Mouse (Mus musculus) embryonic facial prominence, embryonic 15.5 days (tissue): ENCODE data around the gene Trpm1. TPM values are rescaled to one million over a fixed set of nuclear protein-coding genes. Genes with fewer than 3 reads are reported as not detected.

ENCODE experiments used
- ATAC-seq: fragments of 200-750 bp; cut with Nextera tagmentation; 2 replicates; pipeline ENCODE4 v1.8.0; 2017; ENCODE audit warnings: low read depth, moderate TSS enrichment; ENCODE audit not compliant: insufficient number of reproducible peaks, low FRiP score, low TSS enrichment
- H3K27ac ChIP-seq: fragments of 300-500 bp; sonication (generic); replicated peaks from 2 replicates; pipeline ENCODE4 v1.5.1; 2015; ENCODE audit warnings: mild to moderate bottlenecking, inconsistent platforms
- H3K27me3 ChIP-seq: fragments of 300-500 bp; sonication (generic); 2 replicates; pipeline ENCODE4 v1.6.1; 2015; ENCODE audit warnings: inconsistent platforms
- H3K36me3 ChIP-seq: fragments of 300-500 bp; sonication (generic); 2 replicates; pipeline ENCODE4 v1.6.1; 2015; ENCODE audit warnings: mild to moderate bottlenecking, inconsistent platforms
- H3K4me1 ChIP-seq: fragments of 300-500 bp; sonication (generic); 2 replicates; pipeline ENCODE4 v1.6.1; 2015; ENCODE audit warnings: inconsistent platforms
- H3K4me2 ChIP-seq: fragments of 300-500 bp; sonication (generic); replicated peaks from 2 replicates; pipeline ENCODE4 v1.6.1; 2015; ENCODE audit warnings: mild to moderate bottlenecking, inconsistent platforms
- H3K4me3 ChIP-seq: fragments of 300-500 bp; sonication (generic); replicated peaks from 2 replicates; pipeline ENCODE4 v1.5.1; 2015; ENCODE audit warnings: mild to moderate bottlenecking, inconsistent platforms
- H3K9ac ChIP-seq: fragments of 300-500 bp; sonication (generic); 2 replicates; pipeline ENCODE4 v1.6.1; 2015; ENCODE audit warnings: inconsistent platforms
- H3K9me3 ChIP-seq: fragments of 300-500 bp; sonication (generic); replicated peaks from 2 replicates; pipeline ENCODE4 v1.6.1; 2016; ENCODE audit warnings: inconsistent platforms
- WGBS: fragments of 180-500 bp; shearing (Covaris S2); methylation state at CpG from one replicate; pipeline ENCODE4 v1.1.7; 2015; 5-methylcytosine and 5-hydroxymethylcytosine counted together
- polyA plus RNA-seq: library from polyadenylated mRNA; unstranded; fragments of >200 nt; fragmentation: Nextera tagmentation; extraction: Ambion mirVana; gene quantifications from 2 replicates; pipeline ENCODE4 v1.2.1, GENCODE M21; 2015

The Trpm1 gene
- polyA plus RNA-seq, 1 experiment from 2014 or later, result 4.2 TPM

DNA sequence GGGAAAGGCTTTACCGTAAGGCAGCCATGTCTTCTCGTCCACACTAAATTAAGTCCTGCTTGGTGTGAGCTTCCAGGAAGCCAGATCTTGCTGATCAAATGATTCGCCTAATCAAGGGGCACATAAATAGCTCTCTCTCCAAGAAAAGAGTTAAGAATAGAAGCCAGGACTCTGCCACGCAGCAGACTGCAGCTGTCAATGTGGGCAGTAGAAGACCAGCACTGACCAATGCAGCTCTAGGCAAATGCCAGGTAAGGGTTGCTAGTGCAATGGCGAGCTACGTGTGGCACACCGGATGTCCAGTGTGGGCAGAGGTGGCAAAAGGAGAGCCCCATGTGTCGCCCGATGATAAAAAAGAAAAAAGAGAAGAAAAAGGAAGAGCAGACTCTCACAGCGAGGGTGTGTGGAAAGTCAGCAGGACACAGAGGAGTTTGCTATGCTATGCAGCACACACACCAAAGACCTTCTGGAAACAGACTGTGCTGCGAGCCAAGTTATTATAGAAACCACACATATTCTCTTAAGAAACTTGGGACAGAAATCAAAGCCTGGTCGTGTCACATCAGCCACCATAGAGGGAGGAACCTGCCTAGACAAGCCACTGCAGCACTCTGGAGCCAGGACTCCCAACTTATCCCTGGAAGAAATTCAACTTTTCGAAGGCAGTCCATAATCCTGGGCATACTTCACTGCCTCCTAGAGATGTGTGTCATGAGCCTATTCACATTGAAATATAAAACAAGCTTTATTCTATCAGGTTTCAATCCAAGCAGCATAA, 112.1 kb downstream of the Trpm1 start:
- 0 out of 2 replicates have a peak, but pooled peaks cover 3% of the 10 kb centered on the region for H3K4me1 ChIP-seq
- H3K9ac ChIP-seq, result no peak overlapping the region
- 0 out of 2 replicates have a peak, but pooled peaks cover 5% of the 10 kb centered on the region for H3K27me3 ChIP-seq
- no peak overlapping the region for H3K4me3 ChIP-seq
- H3K36me3 ChIP-seq, result no peaks in the 10 kb centered on the region
- H3K27ac ChIP-seq, result peak overlapping the region; percentile 67
- no peak for ATAC-seq
- no peak overlapping the region for H3K4me2 ChIP-seq
- H3K9me3 ChIP-seq, result no peaks in the 10 kb centered on the region
- WGBS, result 64% methylated on average over 13 of the region's 13 CpGs

GRCm38 (mm10) chr7:64266587-64266986, 113.0 kb downstream of the Trpm1 start:
- no peak overlapping the region for H3K9ac ChIP-seq
- no peaks in the 10 kb centered on the region for H3K9me3 ChIP-seq
- no peak overlapping the region for H3K4me2 ChIP-seq
- H3K27me3 ChIP-seq, result 0 out of 2 replicates have a peak, but pooled peaks cover 5% of the 10 kb centered on the region
- H3K36me3 ChIP-seq, result no peaks in the 10 kb centered on the region
- no peak for ATAC-seq
- WGBS, result 72% methylated on average over 4 of the region's 4 CpGs
- H3K4me1 ChIP-seq, result 0 out of 2 replicates have a peak, but pooled peaks cover 3% of the 10 kb centered on the region
- no peak overlapping the region for H3K4me3 ChIP-seq
- no peak overlapping the region for H3K27ac ChIP-seq

DNA sequence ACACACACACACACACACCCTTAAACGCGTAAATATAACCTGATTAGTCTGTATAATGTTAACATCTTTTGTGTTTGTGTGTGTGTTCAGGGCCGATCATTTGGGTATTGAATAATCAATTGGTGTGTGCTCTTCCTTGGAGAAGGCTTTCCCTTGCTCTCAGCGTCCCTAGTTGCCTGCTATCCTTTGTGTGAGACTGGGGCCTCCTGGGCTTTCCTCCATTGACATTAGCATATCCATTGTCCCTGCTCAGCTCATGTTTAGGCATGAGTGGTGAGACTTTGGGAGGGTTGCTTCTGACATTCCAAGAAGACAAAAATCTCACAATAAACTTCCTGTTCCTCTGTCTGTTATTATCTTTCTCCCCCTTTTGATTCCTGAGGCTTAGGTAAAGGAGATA, 118.3 kb downstream of the Trpm1 start:
- Histone ChIP-seq H3K27ac (no peak overlapping the region), H3K4me1 (no peaks in the 10 kb centered on the region; the same call in 1 of the 2 replicates), H3K4me2 (no peak overlapping the region), H3K9ac (no peak overlapping the region), H3K27me3 (0 out of 2 replicates have a peak, but pooled peaks cover 5% of the 10 kb centered on the region), H3K36me3 (no peaks in the 10 kb centered on the region), H3K4me3 (no peak overlapping the region), H3K9me3 (no peaks in the 10 kb centered on the region)
- ATAC-seq, result no peak
- 40% methylated on average over 4 of the region's 4 CpGs for WGBS

DNA sequence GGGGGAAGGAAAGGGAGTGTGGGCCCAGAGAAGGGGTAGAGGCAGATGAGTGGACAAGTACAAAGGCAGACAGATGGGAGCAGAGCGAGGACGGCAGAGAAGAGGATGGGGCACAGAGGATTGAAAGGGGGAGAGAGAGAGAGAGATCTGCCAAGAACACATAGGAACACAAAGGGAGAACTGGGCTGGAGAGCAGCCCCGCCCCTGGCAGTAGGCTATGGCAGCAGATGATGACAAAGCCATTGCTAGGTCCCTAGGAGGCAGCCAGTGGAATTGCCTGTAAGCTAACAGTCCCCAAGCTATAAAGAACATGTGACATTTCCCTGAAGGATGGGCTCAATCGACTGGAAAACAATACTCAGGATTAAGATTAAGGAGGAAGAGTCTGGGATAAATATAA, 121.9 kb downstream of the Trpm1 start:
- Histone ChIP-seq H3K27ac (no peak overlapping the region), H3K4me3 (no peak overlapping the region), H3K4me1 (no peaks in the 10 kb centered on the region; the same call in 1 of the 2 replicates), H3K36me3 (no peaks in the 10 kb centered on the region), H3K9ac (no peak overlapping the region), H3K9me3 (no peaks in the 10 kb centered on the region), H3K4me2 (no peak overlapping the region), H3K27me3 (no peaks in the 10 kb centered on the region)
- 77% methylated on average over 4 of the region's 4 CpGs for WGBS
- ATAC-seq, result no peak

DNA sequence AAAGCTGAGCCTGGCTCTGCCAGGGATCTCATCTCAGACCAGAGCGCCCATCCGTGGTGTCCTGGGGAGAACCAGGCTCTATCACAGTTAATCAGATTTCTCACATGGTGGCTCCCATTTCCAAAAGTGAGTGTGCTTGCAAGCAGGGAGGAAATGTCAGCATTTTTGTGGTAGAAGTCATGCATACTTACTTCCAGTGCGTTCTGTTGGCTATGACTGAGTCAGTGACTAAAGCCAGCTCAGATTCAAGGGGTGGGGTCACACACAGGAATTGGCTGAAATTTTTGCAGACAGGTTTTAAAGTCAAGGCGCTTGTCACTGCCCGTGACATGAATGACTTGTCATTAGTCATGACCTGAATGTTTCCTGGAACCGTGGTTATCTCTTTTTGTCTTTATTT, 123.3 kb downstream of the Trpm1 start:
- Histone ChIP-seq H3K4me3 (no peak overlapping the region), H3K4me2 (no peak overlapping the region), H3K36me3 (no peaks in the 10 kb centered on the region), H3K9me3 (no peaks in the 10 kb centered on the region), H3K9ac (no peak overlapping the region), H3K27ac (no peak overlapping the region), H3K4me1 (no peaks in the 10 kb centered on the region; the same call in 1 of the 2 replicates), H3K27me3 (no peaks in the 10 kb centered on the region)
- no peak for ATAC-seq
- WGBS, result 41% methylated on average over 6 of the region's 6 CpGs

GRCm38 (mm10) chr7:64278526-64278925, 124.9 kb downstream of the Trpm1 start:
- no peak overlapping the region for H3K4me3 ChIP-seq
- no peak overlapping the region for H3K27ac ChIP-seq
- H3K9ac ChIP-seq, result no peak overlapping the region
- H3K9me3 ChIP-seq, result no peaks in the 10 kb centered on the region
- H3K4me2 ChIP-seq, result no peak overlapping the region
- no peaks in the 10 kb centered on the region for H3K36me3 ChIP-seq
- WGBS, result 85% methylated on average over 1 of the region's 1 CpGs
- H3K27me3 ChIP-seq, result no peaks in the 10 kb centered on the region
- H3K4me1 ChIP-seq, result no peaks in the 10 kb centered on the region; the same call in 1 of the 2 replicates
- ATAC-seq, result no peak

GRCm38 (mm10) chr7:64279548-64279947, 125.9 kb downstream of the Trpm1 start:
- H3K9me3 ChIP-seq, result no peaks in the 10 kb centered on the region
- WGBS, result 87% methylated on average over 3 of the region's 3 CpGs
- H3K27ac ChIP-seq, result no peak overlapping the region
- no peak overlapping the region for H3K4me3 ChIP-seq
- no peaks in the 10 kb centered on the region for H3K36me3 ChIP-seq
- no peaks in the 10 kb centered on the region for H3K27me3 ChIP-seq
- no peak overlapping the region for H3K4me2 ChIP-seq
- H3K4me1 ChIP-seq, result no peaks in the 10 kb centered on the region; the same call in 1 of the 2 replicates
- ATAC-seq, result no peak
- no peak overlapping the region for H3K9ac ChIP-seq

GRCm38 (mm10) chr7:64286566-64286965, 132.9 kb downstream of the Trpm1 start:
- H3K27ac ChIP-seq, result no peak overlapping the region
- H3K4me3 ChIP-seq, result peak overlapping the region; percentile 71
- ATAC-seq, result no peak
- H3K27me3 ChIP-seq, result no peaks in the 10 kb centered on the region
- peak overlapping the region; percentile 61 for H3K4me2 ChIP-seq
- H3K9ac ChIP-seq, result no peak overlapping the region
- no peaks in the 10 kb centered on the region for H3K9me3 ChIP-seq
- H3K4me1 ChIP-seq, result peaks cover 8% of the 10 kb centered on the region
- no peaks in the 10 kb centered on the region for H3K36me3 ChIP-seq

GRCm38 (mm10) chr7:64287414-64288091, 133.9 kb downstream of the Trpm1 start, which contains the start of gene Mtmr10:
Gene Mtmr10, plus strand, starts transcription at chr7:64287653.
- under 1% methylated on average over 77 of the region's 77 CpGs for WGBS
- Histone ChIP-seq H3K4me3 (peak within 1 kb of the TSS; percentile 71), H3K4me2 (peak within 1 kb of the TSS; percentile 61), H3K4me1 (peaks cover 8% of the 10 kb centered on the region), H3K9ac (peak within 1 kb of the TSS; percentile 75), H3K27me3 (no peaks in the 10 kb centered on the region), H3K9me3 (no peaks in the 10 kb centered on the region), H3K27ac (peak within 1 kb of the TSS; percentile 87), H3K36me3 (no peaks in the 10 kb centered on the region)
- peak; percentile 97 for ATAC-seq

DNA sequence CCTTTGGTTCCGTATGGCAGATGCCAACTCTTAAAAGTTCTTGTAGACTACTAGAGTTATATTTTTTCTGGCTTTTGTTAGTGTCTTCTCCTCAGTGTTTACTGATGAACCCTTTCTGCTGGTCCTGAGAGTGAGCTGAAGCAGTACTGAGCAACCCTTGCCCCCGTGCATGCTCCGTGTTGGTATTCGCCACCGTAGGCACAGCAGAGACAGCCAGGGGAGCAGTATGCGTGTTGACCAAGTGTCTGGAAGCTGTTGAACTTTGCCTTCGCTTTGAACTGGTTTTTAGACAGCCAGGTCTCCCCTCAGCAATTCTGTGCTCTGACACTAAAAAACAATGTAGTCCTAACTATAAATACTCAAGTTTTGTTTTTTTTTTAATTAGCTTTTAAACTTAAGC, 135.8 kb downstream of the Trpm1 start:
- H3K4me2 ChIP-seq, result no peak overlapping the region
- H3K9me3 ChIP-seq, result no peaks in the 10 kb centered on the region
- H3K4me3 ChIP-seq, result no peak overlapping the region
- H3K4me1 ChIP-seq, result peaks cover 8% of the 10 kb centered on the region
- no peak overlapping the region for H3K27ac ChIP-seq
- H3K36me3 ChIP-seq, result no peaks in the 10 kb centered on the region
- H3K27me3 ChIP-seq, result no peaks in the 10 kb centered on the region
- ATAC-seq, result no peak
- H3K9ac ChIP-seq, result no peak overlapping the region
- 89% methylated on average over 7 of the region's 7 CpGs for WGBS

GRCm38 (mm10) chr7:64290431-64290830, 136.8 kb downstream of the Trpm1 start:
- ATAC-seq, result no peak
- no peaks in the 10 kb centered on the region for H3K36me3 ChIP-seq
- WGBS, result 73% methylated on average over 6 of the region's 6 CpGs

More at GRCm38 (mm10) chr7:64290431-64290830, 136.8 kb downstream of the Trpm1 start:
- H3K9me3 ChIP-seq, result no peaks in the 10 kb centered on the region
- H3K4me3 ChIP-seq, result no peak overlapping the region
- no peak overlapping the region for H3K27ac ChIP-seq
- H3K4me1 ChIP-seq, result peaks cover 8% of the 10 kb centered on the region
- H3K4me2 ChIP-seq, result no peak overlapping the region
- no peak overlapping the region for H3K9ac ChIP-seq
- no peaks in the 10 kb centered on the region for H3K27me3 ChIP-seq
